Mouse (Mus musculus): ENCODE data around the gene Trp73. TPM values are rescaled to one million over a fixed set of nuclear protein-coding genes. Genes with fewer than 3 reads are reported as not detected.

Trp73 gene
- polyA plus RNA-seq, 1 experiment from 2014 or later = not detected

GRCm38 (mm10) chr4:154142211-154143040, 2.4 kb upstream of the Trp73 start, which contains the start of gene Wrap73:
TSS of gene Wrap73 (plus strand) at chr4:154142372.
- peaks cover 46% of the 10 kb centered on the region for H3K4me1 ChIP-seq (replicated peaks)
- H3K27me3 ChIP-seq = peaks cover 47% of the 10 kb centered on the region
- no peaks in the 10 kb centered on the region for H3K9me3 ChIP-seq (replicated peaks)
- 1% methylated on average over 49 of the region's 49 CpGs for WGBS (ENCODE audit: insufficient replicate concordance)
- peak; percentile 95 for ATAC-seq (ENCODE audit: insufficient read depth)
- H3K9ac ChIP-seq = peak within 1 kb of the TSS; percentile 92
- peak within 1 kb of the TSS; percentile 80 for H3K27ac ChIP-seq (replicated peaks)
- peaks cover 19% of the 10 kb centered on the region for H3K36me3 ChIP-seq (replicated peaks)
- peak within 1 kb of the TSS; percentile 86 for H3K4me3 ChIP-seq (replicated peaks)
- peak within 1 kb of the TSS; percentile 92 for H3K4me2 ChIP-seq

- Histone ChIP-seq H3K9me3 (replicated peaks) (no peaks in the 10 kb centered on the region), H3K4me2 (peak overlapping the region; percentile 92), H3K27ac (replicated peaks) (no peak overlapping the region), H3K36me3 (replicated peaks) (peaks cover 9% of the 10 kb centered on the region), H3K9ac (no peak overlapping the region), H3K27me3 (peaks cover 59% of the 10 kb centered on the region), H3K4me1 (replicated peaks) (peaks cover 46% of the 10 kb centered on the region), H3K4me3 (replicated peaks) (peak overlapping the region; percentile 86)
- ATAC-seq (ENCODE audit: insufficient read depth) = no peak
- 3% methylated on average over 42 of the region's 42 CpGs for WGBS (ENCODE audit: insufficient replicate concordance)
Observed at GRCm38 (mm10) chr4:154141009-154141867, 1.2 kb upstream of the Trp73 start.

GRCm38 (mm10) chr4:154140213-154141008, 403 bp upstream of the Trp73 start:
- Histone ChIP-seq H3K9me3 (replicated peaks) (no peaks in the 10 kb centered on the region), H3K27ac (replicated peaks) (no peak overlapping the region), H3K4me1 (replicated peaks) (peaks cover 46% of the 10 kb centered on the region), H3K9ac (no peak overlapping the region), H3K4me2 (peak overlapping the region; percentile 92), H3K36me3 (replicated peaks) (peaks cover 4% of the 10 kb centered on the region), H3K27me3 (peaks cover 67% of the 10 kb centered on the region), H3K4me3 (replicated peaks) (peak overlapping the region; percentile 41)
- no peak for ATAC-seq (ENCODE audit: insufficient read depth)
- WGBS (ENCODE audit: insufficient replicate concordance) = 3% methylated on average over 46 of the region's 46 CpGs

- Histone ChIP-seq H3K36me3 (replicated peaks) (no peaks in the 10 kb centered on the region), H3K27me3 (peaks cover 74% of the 10 kb centered on the region), H3K27ac (replicated peaks) (no peak overlapping the region), H3K9ac (no peak overlapping the region), H3K4me3 (replicated peaks) (peak overlapping the region; percentile 41), H3K4me1 (replicated peaks) (peaks cover 46% of the 10 kb centered on the region), H3K9me3 (replicated peaks) (no peaks in the 10 kb centered on the region), H3K4me2 (peak overlapping the region; percentile 92)
- no peak for ATAC-seq (ENCODE audit: insufficient read depth)
- 1% methylated on average over 59 of the region's 59 CpGs for WGBS (ENCODE audit: insufficient replicate concordance)
Observed at GRCm38 (mm10) chr4:154139671-154140181, 282 bp downstream of the Trp73 start.

- no peak overlapping the region for H3K4me3 ChIP-seq (replicated peaks)
- H3K27me3 ChIP-seq = peaks cover 97% of the 10 kb centered on the region
- no peaks in the 10 kb centered on the region for H3K36me3 ChIP-seq (replicated peaks)
- H3K9me3 ChIP-seq (replicated peaks) = no peaks in the 10 kb centered on the region
- no peak for ATAC-seq (ENCODE audit: insufficient read depth)
- H3K4me2 ChIP-seq = no peak overlapping the region
- H3K9ac ChIP-seq = no peak overlapping the region
- no peak overlapping the region for H3K27ac ChIP-seq (replicated peaks)
- H3K4me1 ChIP-seq (replicated peaks) = peaks cover 26% of the 10 kb centered on the region
- WGBS (ENCODE audit: insufficient replicate concordance) = 42% methylated on average over 5 of the region's 5 CpGs
Observed at GRCm38 (mm10) chr4:154137139-154137538, 2.9 kb downstream of the Trp73 start.

- peaks cover 95% of the 10 kb centered on the region for H3K27me3 ChIP-seq
Observed at GRCm38 (mm10) chr4:154134803-154135202, 5.2 kb downstream of the Trp73 start.

GRCm38 (mm10) chr4:154131894-154132293, 8.1 kb downstream of the Trp73 start:
- no peak for ATAC-seq (ENCODE audit: insufficient read depth)
- H3K9me3 ChIP-seq (replicated peaks) = no peaks in the 10 kb centered on the region
- WGBS (ENCODE audit: insufficient replicate concordance) = 60% methylated on average over 4 of the region's 4 CpGs

More at GRCm38 (mm10) chr4:154134803-154135202, 5.2 kb downstream of the Trp73 start:
- no peak overlapping the region for H3K4me2 ChIP-seq
- H3K36me3 ChIP-seq (replicated peaks) = no peaks in the 10 kb centered on the region
- 43% methylated on average over 4 of the region's 4 CpGs for WGBS (ENCODE audit: insufficient replicate concordance)
- no peak overlapping the region for H3K4me3 ChIP-seq (replicated peaks)
- H3K9me3 ChIP-seq (replicated peaks) = no peaks in the 10 kb centered on the region
- no peak overlapping the region for H3K9ac ChIP-seq
- ATAC-seq (ENCODE audit: insufficient read depth) = no peak
- peaks cover 4% of the 10 kb centered on the region for H3K4me1 ChIP-seq (replicated peaks)
- H3K27ac ChIP-seq (replicated peaks) = no peak overlapping the region

GRCm38 (mm10) chr4:154129950-154130349, 10.1 kb downstream of the Trp73 start:
- peaks cover 65% of the 10 kb centered on the region for H3K27me3 ChIP-seq
- no peaks in the 10 kb centered on the region for H3K36me3 ChIP-seq (replicated peaks)
- ATAC-seq (ENCODE audit: insufficient read depth) = no peak
- H3K4me3 ChIP-seq (replicated peaks) = no peak overlapping the region
- H3K27ac ChIP-seq (replicated peaks) = no peak overlapping the region
- H3K9me3 ChIP-seq (replicated peaks) = no peaks in the 10 kb centered on the region
- H3K4me1 ChIP-seq (replicated peaks) = no peaks in the 10 kb centered on the region
- no peak overlapping the region for H3K4me2 ChIP-seq
- H3K9ac ChIP-seq = no peak overlapping the region

More at GRCm38 (mm10) chr4:154131894-154132293, 8.1 kb downstream of the Trp73 start:
- H3K4me1 ChIP-seq (replicated peaks) = no peaks in the 10 kb centered on the region
- no peak overlapping the region for H3K27ac ChIP-seq (replicated peaks)
- H3K9ac ChIP-seq = no peak overlapping the region
- no peak overlapping the region for H3K4me3 ChIP-seq (replicated peaks)
- H3K4me2 ChIP-seq = no peak overlapping the region
- peaks cover 79% of the 10 kb centered on the region for H3K27me3 ChIP-seq
- H3K36me3 ChIP-seq (replicated peaks) = no peaks in the 10 kb centered on the region

- Histone ChIP-seq H3K36me3 (replicated peaks) (no peaks in the 10 kb centered on the region), H3K9ac (no peak overlapping the region), H3K4me1 (replicated peaks) (peaks cover 12% of the 10 kb centered on the region), H3K4me2 (no peak overlapping the region), H3K9me3 (replicated peaks) (no peaks in the 10 kb centered on the region), H3K27ac (replicated peaks) (no peak overlapping the region), H3K4me3 (replicated peaks) (no peak overlapping the region), H3K27me3 (peaks cover 41% of the 10 kb centered on the region)
- ATAC-seq (ENCODE audit: insufficient read depth) = no peak
- WGBS (ENCODE audit: insufficient replicate concordance) = 72% methylated on average over 3 of the region's 3 CpGs
Observed at GRCm38 (mm10) chr4:154127273-154127672, 12.7 kb downstream of the Trp73 start.

- Histone ChIP-seq H3K27ac (replicated peaks) (no peak overlapping the region), H3K9ac (no peak overlapping the region), H3K9me3 (replicated peaks) (no peaks in the 10 kb centered on the region), H3K4me3 (replicated peaks) (no peak overlapping the region), H3K4me2 (no peak overlapping the region), H3K4me1 (replicated peaks) (peaks cover 32% of the 10 kb centered on the region), H3K27me3 (peaks cover 22% of the 10 kb centered on the region), H3K36me3 (replicated peaks) (no peaks in the 10 kb centered on the region)
- no peak for ATAC-seq (ENCODE audit: insufficient read depth)
- WGBS (ENCODE audit: insufficient replicate concordance) = 63% methylated on average over 5 of the region's 5 CpGs
Observed at GRCm38 (mm10) chr4:154125202-154125601, 14.8 kb downstream of the Trp73 start.
